Mouse (Mus musculus) adrenal gland, postnatal 36 days (tissue): ENCODE results near the gene Zmynd11. TPM values are rescaled to one million over a fixed set of nuclear protein-coding genes. Genes with fewer than 3 reads are reported as not detected.

Experiments used
- DNase-seq, 2 experiments: peaks; one replicate each; pipeline ENCODE4 v3.0.0; 2021; ENCODE audit warnings: mixed read lengths in 1 of 2
- total RNA-seq, 2 experiments: library from RNA; stranded (reverse); gene quantifications; 2 replicates each; pipeline ENCODE4 v1.2.3; 2021

The Zmynd11 gene
- total RNA-seq, 2 experiments from 2014 or later: 140 to 142 TPM

- no peak for DNase-seq
These were observed 112.1 kb downstream of the Zmynd11 start for GRCm38 (mm10) chr13:9653018-9653417.

DNA sequence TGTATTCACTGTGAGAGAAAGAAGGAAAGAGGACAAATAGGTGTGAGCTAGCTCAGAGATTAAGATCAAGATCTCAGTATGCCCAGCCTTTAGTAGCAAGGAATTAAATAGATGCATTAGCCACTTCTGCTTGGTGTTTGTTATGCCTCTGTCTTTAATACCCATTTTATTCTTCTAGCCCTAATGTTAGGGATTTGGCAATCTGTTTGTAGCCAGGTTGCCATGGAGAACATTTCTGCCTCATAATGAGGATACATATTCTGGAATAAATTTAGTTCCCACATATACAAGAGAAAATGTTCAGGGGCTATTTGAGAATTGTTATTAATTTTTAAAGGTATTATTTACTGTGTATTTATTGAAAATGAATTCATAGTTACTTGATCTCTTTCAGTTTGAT, 114.5 kb downstream of the Zmynd11 start:
- DNase-seq: no peak

GRCm38 (mm10) chr13:9649894-9650293, 115.2 kb downstream of the Zmynd11 start:
- no peak for DNase-seq

DNA sequence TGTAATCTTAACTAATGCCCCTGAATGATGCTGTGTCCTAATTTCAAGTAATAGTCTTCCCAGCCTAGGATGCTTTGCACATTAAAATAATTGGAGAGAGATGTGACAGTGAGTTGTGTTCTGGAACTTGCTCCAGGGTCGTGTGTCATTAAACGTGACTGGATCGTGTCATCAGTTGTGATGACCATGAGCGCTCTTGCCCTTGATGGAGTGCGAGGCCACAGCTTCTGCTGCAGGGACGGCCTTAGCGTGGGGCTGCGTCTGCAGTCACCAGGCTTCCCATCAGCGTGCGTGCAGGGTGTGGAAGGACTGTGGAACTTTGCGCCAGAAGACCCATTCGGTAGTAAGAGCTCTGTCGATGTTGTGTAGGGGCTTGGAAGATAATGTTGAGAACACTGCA, 116.4 kb downstream of the Zmynd11 start:
- peak; percentile 58 to 75 for DNase-seq

DNA sequence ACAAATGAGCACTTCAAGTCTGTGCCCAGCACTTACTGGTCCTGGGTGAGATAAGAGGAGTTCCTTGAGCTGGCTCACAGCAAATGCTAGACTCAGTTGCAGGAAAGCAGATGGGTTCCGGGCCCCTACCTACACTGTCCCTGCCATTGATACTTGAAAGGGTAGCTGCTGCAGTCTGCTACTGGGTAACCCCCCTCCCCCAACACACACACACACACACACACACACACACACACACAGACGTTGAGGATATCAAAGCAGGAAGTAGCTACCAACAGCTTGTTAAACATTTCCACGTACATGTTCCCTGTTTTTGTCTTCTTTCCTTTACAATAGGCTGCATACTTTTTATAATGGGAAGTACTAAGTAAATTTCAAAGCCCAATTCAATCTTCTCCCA, 127.2 kb downstream of the Zmynd11 start:
- no peak for DNase-seq

GRCm38 (mm10) chr13:9636505-9636904, 128.6 kb downstream of the Zmynd11 start:
- peak; percentile 3 to 23 for DNase-seq

- peak; percentile 12 to 45 for DNase-seq
These were observed 129.2 kb downstream of the Zmynd11 start for GRCm38 (mm10) chr13:9635951-9636350.
